In genomic region chr6:146009163-146009915, GRCm38 (mm10) we compare ENCODE assay signal across 11 mouse cellular contexts.
DNase-seq lines count a peak whose midpoint lies in the region; ATAC-seq and TF ChIP-seq lines count a peak whose summit lies in the region.
"Had no signal": no experiment of that assay in that cellular context is flagged by ENCODE, and none has a peak within 500 bp of the region (broad histone marks: within the 10 kb centered on the region; RNA-seq: fewer than 3 reads in every experiment).

No protein-coding gene starts in this region.

- DNase-seq in heart, adult 11 months, result peak; percentile 74
- DNase-seq in heart, adult 9 months (ENCODE audit: low spot score in 2 of 2), result no peak
- no peak for DNase-seq in layer of hippocampus, adult 2 months (ENCODE audit: low spot score in 2 of 2)
- DNase-seq in layer of hippocampus, adult 18-20 months (ENCODE audit: low spot score in 2 of 2), result no peak
- DNase-seq in cerebellum, postnatal 14 days, result peak; percentile 32 to 43
- DNase-seq in kidney, postnatal 14 days, result no peak
- DNase-seq: liver, embryonic 13.5 days; lung, postnatal 14 days; thymus, postnatal 25 days had no signal

- no peak for TF ChIP-seq POLR2A in olfactory bulb, adult 2 months (IDR thresholded peaks at IDR 0.05; ENCODE audit: insufficient read depth, low read depth, low read length)

- no peak overlapping the region for H3K4me3 ChIP-seq in layer of hippocampus, adult 2 months
- no peak overlapping the region for H3K4me3 ChIP-seq in olfactory bulb, adult 2 months (ENCODE audit: insufficient read depth, low read depth, low read length)
- H3K4me3 ChIP-seq: liver, embryonic 13.5 days had no signal

- peaks cover 37% of the 10 kb centered on the region for H3K4me1 ChIP-seq in olfactory bulb, adult 2 months (ENCODE audit: control insufficient read depth, insufficient read depth, low read length)
- H3K4me1 ChIP-seq: liver, embryonic 13.5 days had no signal

- H3K27ac ChIP-seq in layer of hippocampus, adult 2 months, result peak overlapping the region; percentile 80
- peak overlapping the region; percentile 24; the same call in 1 of the 2 replicates for H3K27ac ChIP-seq in olfactory bulb, adult 2 months (ENCODE audit: insufficient read depth, low read depth, low read length)
- H3K27ac ChIP-seq: liver, embryonic 13.5 days had no signal

- 61% methylated on average over 10 of the region's 10 CpGs for WGBS in olfactory bulb, adult 2 months

- no peak for TF ChIP-seq CTCF in layer of hippocampus, adult 2 months (conservative IDR thresholded peaks at IDR 0.05)
- TF ChIP-seq CTCF in olfactory bulb, adult 2 months (IDR thresholded peaks at IDR 0.05; ENCODE audit: insufficient read depth, low read depth, low read length), result no peak

- ATAC-seq in megakaryocyte, adult 5-6 weeks (ENCODE audit: poor library complexity, severe bottlenecking), result no peak

Comparison
In these comparisons a context has a peak if more than half of its experiments do, and no peak if none do; other contexts are left out.
1. DNase-seq: peak in heart, adult 11 months (single experiment) and cerebellum, postnatal 14 days (2 of 2); none in heart, adult 9 months (0 of 2), layer of hippocampus, adult 2 months (0 of 2), layer of hippocampus, adult 18-20 months (0 of 2) and kidney, postnatal 14 days (single experiment).